ENCODE assay signal across 10 mouse cellular contexts in genomic region chr10:14703830-14704420, GRCm38 (mm10). TPM values are rescaled to one million over a fixed set of nuclear protein-coding genes. Genes with fewer than 3 reads are reported as not detected.
DNase-seq lines count a peak whose midpoint lies in the region; ATAC-seq and TF ChIP-seq lines count a peak whose summit lies in the region.
"Had no signal": no experiment of that assay in that cellular context is flagged by ENCODE, and none has a peak within 500 bp of the region (broad histone marks: within the 10 kb centered on the region; RNA-seq: fewer than 3 reads in every experiment).

No protein-coding gene starts in this region.

- 0 out of 2 replicates have a peak overlapping the region, but pooled peaks have one; percentile 77 for H3K9ac ChIP-seq in ES-Bruce4 (ENCODE audit: low read depth, poor library complexity, severe bottlenecking)
- H3K9ac ChIP-seq in forebrain, postnatal 0 days: 0 out of 2 replicates have a peak overlapping the region, but pooled peaks have one; percentile 6
- H3K9ac ChIP-seq in liver, embryonic 15.5 days: 0 out of 2 replicates have a peak overlapping the region, but pooled peaks have one; percentile 74

- no peaks in the 10 kb centered on the region for H3K36me3 ChIP-seq in heart, embryonic 10.5 days
- no peaks in the 10 kb centered on the region for H3K36me3 ChIP-seq in ES-Bruce4 (ENCODE audit: control insufficient read depth, insufficient read depth, low read length, poor library complexity, severe bottlenecking)
- H3K36me3 ChIP-seq in forebrain, postnatal 0 days (ENCODE audit: insufficient read depth): no peaks in the 10 kb centered on the region
- no peaks in the 10 kb centered on the region for H3K36me3 ChIP-seq in liver, embryonic 15.5 days (replicated peaks)

- DNase-seq in heart, embryonic 10.5 days (ENCODE audit: low spot score): no peak
- DNase-seq in heart, adult 9 months (ENCODE audit: low spot score in 2 of 2): no peak
- no peak for DNase-seq in forebrain, postnatal 0 days
- no peak for DNase-seq in ovary, postnatal 36 days (ENCODE audit: low spot score)
- no peak for DNase-seq in lung, adult 18-20 months
- no peak for DNase-seq in frontal cortex, postnatal 36 days (ENCODE audit: low spot score in 2 of 2)
- DNase-seq: thymus, postnatal 25 days had no signal

- no peak for TF ChIP-seq CTCF in ES-Bruce4 (IDR thresholded peaks at IDR 0.05; ENCODE audit: low read depth, low read length)
- no peak for TF ChIP-seq CTCF in forebrain, postnatal 0 days (IDR thresholded peaks at IDR 0.05; ENCODE audit: low read depth)

- 69% methylated on average over 4 of the region's 4 CpGs for WGBS in heart, embryonic 10.5 days
- 34% methylated on average over 4 of the region's 4 CpGs for WGBS in forebrain, postnatal 0 days
- 48% methylated on average over 4 of the region's 4 CpGs for WGBS in liver, embryonic 15.5 days (ENCODE audit: insufficient replicate concordance)

- no peak for ATAC-seq in forebrain, postnatal 0 days
- no peak for ATAC-seq in liver, embryonic 15.5 days (ENCODE audit: insufficient read depth)

- no peaks in the 10 kb centered on the region for H3K9me3 ChIP-seq in heart, embryonic 10.5 days
- no peaks in the 10 kb centered on the region for H3K9me3 ChIP-seq in ES-Bruce4 (replicated peaks; ENCODE audit: control insufficient read depth, insufficient read depth, low read length, poor library complexity, severe bottlenecking)
- no peaks in the 10 kb centered on the region for H3K9me3 ChIP-seq in forebrain, postnatal 0 days (ENCODE audit: low read length)
- no peaks in the 10 kb centered on the region for H3K9me3 ChIP-seq in liver, embryonic 15.5 days (replicated peaks)

- no peak for TF ChIP-seq POLR2A in ES-Bruce4 (IDR thresholded peaks at IDR 0.05; ENCODE audit: insufficient read depth, low read length)

- peak overlapping the region; percentile 97 for H3K4me3 ChIP-seq in heart, embryonic 10.5 days
- H3K4me3 ChIP-seq in ES-Bruce4 (ENCODE audit: low read depth, low read length): no peak overlapping the region
- H3K4me3 ChIP-seq in forebrain, postnatal 0 days (ENCODE audit: low read depth, low read length): peak overlapping the region; percentile 82
- H3K4me3 ChIP-seq in liver, embryonic 15.5 days (replicated peaks): peak overlapping the region; percentile 91

- peak overlapping the region; percentile 50 for H3K4me2 ChIP-seq in forebrain, postnatal 0 days (ENCODE audit: low read depth)
- H3K4me2 ChIP-seq in liver, embryonic 15.5 days: peak overlapping the region; percentile 65

- no peak for TF ChIP-seq EP300 in ES-Bruce4 (IDR thresholded peaks at IDR 0.05; ENCODE audit: insufficient read depth, low read depth, low read length)

- peaks cover 10% of the 10 kb centered on the region for H3K4me1 ChIP-seq in heart, embryonic 10.5 days
- no peaks in the 10 kb centered on the region for H3K4me1 ChIP-seq in ES-Bruce4 (ENCODE audit: control insufficient read depth, insufficient read depth, low read length)
- peaks cover 9% of the 10 kb centered on the region for H3K4me1 ChIP-seq in forebrain, postnatal 0 days (ENCODE audit: insufficient read depth)
- H3K4me1 ChIP-seq in liver, embryonic 15.5 days (replicated peaks): peaks cover 12% of the 10 kb centered on the region

- no peak overlapping the region for H3K27ac ChIP-seq in heart, embryonic 10.5 days
- H3K27ac ChIP-seq in ES-Bruce4 (ENCODE audit: insufficient read depth, low read length): no peak overlapping the region
- H3K27ac ChIP-seq in forebrain, postnatal 0 days (ENCODE audit: low read depth, low read length): no peak overlapping the region
- no peak overlapping the region for H3K27ac ChIP-seq in liver, embryonic 15.5 days (replicated peaks)

- no peaks in the 10 kb centered on the region for H3K27me3 ChIP-seq in heart, embryonic 10.5 days (ENCODE audit: insufficient read depth, poor library complexity, severe bottlenecking)
- no peaks in the 10 kb centered on the region for H3K27me3 ChIP-seq in ES-Bruce4 (ENCODE audit: control insufficient read depth, insufficient read depth, low read length, poor library complexity, severe bottlenecking)
- H3K27me3 ChIP-seq in forebrain, postnatal 0 days (ENCODE audit: insufficient read depth, low read length): no peaks in the 10 kb centered on the region
- H3K27me3 ChIP-seq in liver, embryonic 15.5 days: no peaks in the 10 kb centered on the region

RNA-seq across cellular contexts. Expression of gene Vta1, which starts 1.4 kb away (rescaled TPM):
- polyA plus RNA-seq in heart, embryonic 10.5 days (2016; fragmentation: Nextera tagmentation; extraction: Ambion mirVana): 99.6 and 105 TPM in 2 replicates
- 99.8 and 113 TPM in 2 replicates for polyA plus RNA-seq in ES-Bruce4 (2011; ENCODE audit: insufficient read depth, insufficient read length, low read depth, missing spikeins)
- total RNA-seq in forebrain, postnatal 0 days (2014; rRNA removed): 110 and 128 TPM in 2 replicates
- polyA plus RNA-seq in forebrain, postnatal 0 days (2015; fragmentation: Nextera tagmentation; extraction: Ambion mirVana): 187 and 197 TPM in 2 replicates
- 33.4 and 37.9 TPM in 2 replicates for polyA plus RNA-seq in liver, embryonic 15.5 days (2015; fragmentation: Nextera tagmentation; extraction: Ambion mirVana)

RNA-seq across cellular contexts. Expression of gene Nmbr, which starts 1.5 kb away (rescaled TPM):
- polyA plus RNA-seq in heart, embryonic 10.5 days (2016; fragmentation: Nextera tagmentation; extraction: Ambion mirVana): 0.31 and 0.33 TPM in 2 replicates
- 0.90 and 2.4 TPM in 2 replicates for polyA plus RNA-seq in ES-Bruce4 (2011; ENCODE audit: insufficient read depth, insufficient read length, low read depth, missing spikeins)
- 4.3 and 6.9 TPM in 2 replicates for total RNA-seq in forebrain, postnatal 0 days (2014; rRNA removed)
- 2.7 and 3.9 TPM in 2 replicates for polyA plus RNA-seq in forebrain, postnatal 0 days (2015; fragmentation: Nextera tagmentation; extraction: Ambion mirVana)
- polyA plus RNA-seq in liver, embryonic 15.5 days (2015; fragmentation: Nextera tagmentation; extraction: Ambion mirVana): 0.15 TPM in 1 of 2 replicates, not detected in the other

RNA-seq across cellular contexts. Expression of gene Gje1, which starts 14.1 kb away (rescaled TPM):
- not detected in 2 replicates for polyA plus RNA-seq in heart, embryonic 10.5 days (2016; fragmentation: Nextera tagmentation; extraction: Ambion mirVana)
- not detected in 2 replicates for polyA plus RNA-seq in ES-Bruce4 (2011; ENCODE audit: insufficient read depth, insufficient read length, low read depth, missing spikeins)
- not detected in 2 replicates for total RNA-seq in forebrain, postnatal 0 days (2014; rRNA removed)
- not detected in 2 replicates for polyA plus RNA-seq in forebrain, postnatal 0 days (2015; fragmentation: Nextera tagmentation; extraction: Ambion mirVana)
- not detected in 2 replicates for polyA plus RNA-seq in liver, embryonic 15.5 days (2015; fragmentation: Nextera tagmentation; extraction: Ambion mirVana)
- polyA plus RNA-seq: C2C12 had no signal

Comparison
In these comparisons a context has a peak if more than half of its experiments do, and no peak if none do; other contexts are left out.
1. H3K9ac ChIP-seq: peak in every context shown above with its lines; median percentile 77 in ES-Bruce4; 74 in liver, embryonic 15.5 days; 6 in forebrain, postnatal 0 days.